Comparison of ENCODE assay signal across 14 mouse cellular contexts in genomic region chr15:79023366-79023765, GRCm38 (mm10). TPM values are rescaled to one million over a fixed set of nuclear protein-coding genes. Genes with fewer than 3 reads are reported as not detected.
"Had no signal": no experiment of that assay in that cellular context is flagged by ENCODE, and none has a peak within 500 bp of the region (broad histone marks: within the 10 kb centered on the region; RNA-seq: fewer than 3 reads in every experiment).

No protein-coding gene starts in this region.

- H3K4me3 ChIP-seq: layer of hippocampus, adult 2 months; limb, embryonic 13.5 days; midbrain, embryonic 10.5 days; midbrain, embryonic 15.5 days; neural tube, embryonic 13.5 days; stomach, embryonic 15.5 days had no signal

- H3K9ac ChIP-seq: limb, embryonic 13.5 days; liver, embryonic 14.5 days; midbrain, embryonic 15.5 days; neural tube, embryonic 13.5 days; stomach, embryonic 15.5 days had no signal

- DNase-seq: lung, adult 2 months; lung, postnatal 4 days; retina, postnatal 1 day; thymus, postnatal 4 days had no signal

- H3K27ac ChIP-seq: layer of hippocampus, adult 2 months; limb, embryonic 13.5 days; liver, embryonic 14.5 days; midbrain, embryonic 15.5 days; neural tube, embryonic 13.5 days; stomach, embryonic 15.5 days had no signal

- H3K27me3 ChIP-seq: limb, embryonic 13.5 days; midbrain, embryonic 15.5 days; stomach, embryonic 15.5 days had no signal

- ATAC-seq: lung, postnatal 0 days; midbrain, embryonic 15.5 days had no signal

- H3K9me3 ChIP-seq: limb, embryonic 13.5 days; midbrain, embryonic 10.5 days; midbrain, embryonic 15.5 days; neural tube, embryonic 13.5 days; stomach, embryonic 15.5 days had no signal

- H3K4me2 ChIP-seq: limb, embryonic 13.5 days; midbrain, embryonic 15.5 days; neural tube, embryonic 13.5 days; stomach, embryonic 15.5 days had no signal

- H3K36me3 ChIP-seq: limb, embryonic 13.5 days; midbrain, embryonic 10.5 days; midbrain, embryonic 15.5 days; neural tube, embryonic 13.5 days; stomach, embryonic 15.5 days had no signal

RNA-seq across cellular contexts. Expression of gene Galr3, which starts 18.3 kb away (rescaled TPM):
- total RNA-seq: left cerebral cortex, postnatal 36 days; megakaryocyte, adult 5-6 weeks had no signal
- polyA plus RNA-seq: limb, embryonic 13.5 days; midbrain, embryonic 10.5 days; midbrain, embryonic 15.5 days; neural tube, embryonic 13.5 days had no signal
